ENCODE assay signal across 8 mouse cellular contexts in the genomic region with DNA sequence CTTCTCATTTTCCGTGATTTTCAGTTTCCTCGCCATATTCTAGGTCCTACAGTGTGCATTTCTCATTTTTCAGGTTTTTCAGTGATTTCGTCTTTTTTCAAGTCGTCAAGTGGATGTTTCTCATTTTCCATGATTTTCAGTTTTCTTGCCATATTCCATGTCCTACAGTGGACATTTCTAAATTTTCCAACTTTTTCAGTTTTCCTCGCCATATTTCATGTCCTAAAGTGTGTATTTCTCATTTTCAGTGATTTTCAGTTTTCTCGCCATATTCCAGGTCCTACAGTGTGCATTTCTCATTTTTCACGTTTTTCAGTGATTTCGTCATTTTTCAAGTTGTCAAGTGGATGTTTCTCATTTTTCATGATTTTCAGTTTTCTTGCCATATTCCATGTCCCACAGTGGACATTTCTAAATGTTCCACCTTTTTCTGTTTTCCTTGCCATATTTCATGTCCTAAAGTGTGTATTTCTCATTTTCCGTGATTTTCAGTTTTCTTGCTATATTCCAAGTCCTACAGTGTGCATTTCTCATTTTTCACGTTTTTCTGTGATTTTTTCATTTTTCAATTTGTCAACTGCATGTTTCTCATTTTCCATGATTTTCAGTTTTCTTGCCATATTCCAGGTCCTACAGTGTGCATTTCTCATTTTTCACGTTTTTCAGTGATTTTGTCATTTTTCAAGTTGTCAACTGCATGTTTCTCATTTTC. TPM values are rescaled to one million over a fixed set of nuclear protein-coding genes. Genes with fewer than 3 reads are reported as not detected.
DNase-seq lines count a peak whose midpoint lies in the region; ATAC-seq and TF ChIP-seq lines count a peak whose summit lies in the region.
"Not testable (repeated sequence)": the region's sequence is repeated elsewhere in the genome, so short reads cannot be mapped to it uniquely, and the experiment has no call there.

No protein-coding gene starts in this region.

- not testable (repeated sequence) for H3K36me3 ChIP-seq in liver, embryonic 13.5 days; stomach, postnatal 0 days (ENCODE audit: control insufficient read depth, insufficient read depth, low read length)

- TF ChIP-seq EP300 in stomach, postnatal 0 days (optimal IDR thresholded peaks at IDR 0.05), result not testable (repeated sequence)

- H3K4me3 ChIP-seq in cerebellum, adult 2 months (replicated peaks; ENCODE audit: insufficient read depth, low read depth, low read length); liver, embryonic 13.5 days (replicated peaks); stomach, postnatal 0 days (ENCODE audit: low read depth, low read length): not testable (repeated sequence)

- not testable (repeated sequence) for H3K4me2 ChIP-seq in liver, embryonic 13.5 days; stomach, postnatal 0 days (replicated peaks; ENCODE audit: low read depth)

- H3K27ac ChIP-seq in cerebellum, adult 2 months (ENCODE audit: insufficient read depth, low read length); liver, embryonic 13.5 days; stomach, postnatal 0 days (replicated peaks): not testable (repeated sequence)

- peak; percentile 75 for ATAC-seq in liver, embryonic 13.5 days (ENCODE audit: low read depth)
- peak; percentile 86 for ATAC-seq in stomach, postnatal 0 days (ENCODE audit: low FRiP score, low TSS enrichment)

- not testable (repeated sequence) for TF ChIP-seq POLR2A in cerebellum, adult 2 months (IDR thresholded peaks at IDR 0.05; ENCODE audit: borderline replicate concordance, insufficient read depth, low read length)

- not testable (repeated sequence) for TF ChIP-seq CTCF in cerebellum, adult 2 months (IDR thresholded peaks at IDR 0.05; ENCODE audit: borderline replicate concordance, insufficient read depth, low read depth, low read length)
- 0 out of 2 replicates have a peak, but pooled peaks have one; percentile 10 for TF ChIP-seq CTCF in stomach, postnatal 0 days (IDR thresholded peaks at IDR 0.05; ENCODE audit: low read depth)

- peak; percentile 7 for DNase-seq in ES-CJ7 (ENCODE audit: low read depth, low spot score)
- DNase-seq in cerebellum, adult 2 months, result peak; percentile 93 to 99
- DNase-seq in forelimb bud, embryonic 11.5 days (ENCODE audit: low read depth, low spot score), result peak; percentile 57
- peak; percentile 92 for DNase-seq in heart, postnatal 25 days (ENCODE audit: low spot score)
- DNase-seq in kidney, postnatal 4 days, result peak; percentile 87 to 100
- peak; percentile 98 for DNase-seq in liver, embryonic 13.5 days
- peak; percentile 63 for DNase-seq in neural tube, embryonic 10.5 days (ENCODE audit: extremely low spot score, low spot score)
- peak; percentile 13 for DNase-seq in stomach, postnatal 0 days (ENCODE audit: low spot score)

- intact Hi-C loops in heart, postnatal 25 days (cut with DNase I), result not testable (repeated sequence)

- not testable (repeated sequence) for H3K9ac ChIP-seq in liver, embryonic 13.5 days; stomach, postnatal 0 days (ENCODE audit: low read length)

- not testable (repeated sequence) for H3K27me3 ChIP-seq in cerebellum, adult 2 months (ENCODE audit: control insufficient read depth, insufficient read depth, low read length); liver, embryonic 13.5 days; stomach, postnatal 0 days (ENCODE audit: control insufficient read depth, insufficient read depth, low read length)

- H3K9me3 ChIP-seq in liver, embryonic 13.5 days (replicated peaks); stomach, postnatal 0 days (ENCODE audit: control insufficient read depth, low read length): not testable (repeated sequence)

- 70% methylated on average over 9 of the region's 11 CpGs for WGBS in cerebellum, adult 2 months
- 55% methylated on average over 9 of the region's 11 CpGs for WGBS in liver, embryonic 13.5 days (ENCODE audit: insufficient replicate concordance)
- 56% methylated on average over 8 of the region's 11 CpGs for WGBS in stomach, postnatal 0 days

- not testable (repeated sequence) for H3K4me1 ChIP-seq in cerebellum, adult 2 months (ENCODE audit: control insufficient read depth, insufficient read depth, low read length); liver, embryonic 13.5 days (replicated peaks); stomach, postnatal 0 days (replicated peaks; ENCODE audit: control insufficient read depth, insufficient read depth)

RNA-seq across cellular contexts. Expression of gene Gm11168, which starts 1.0 kb away (rescaled TPM):
- not detected in 2 replicates for polyA plus RNA-seq in cerebellum, adult 2 months (2012; rRNA removed)
- total RNA-seq in heart, postnatal 25 days (2021), result not detected
- polyA plus RNA-seq in liver, embryonic 13.5 days (2015; fragmentation: Nextera tagmentation; extraction: Ambion mirVana), result not detected in 2 replicates
- polyA plus RNA-seq in stomach, postnatal 0 days (2015; fragmentation: Nextera tagmentation; extraction: Ambion mirVana), result 10.8 TPM in 1 of 2 replicates, not detected in the other

RNA-seq across cellular contexts. Expression of gene Gm10722, which starts 1.4 kb away (rescaled TPM):
- not detected in 2 replicates for polyA plus RNA-seq in cerebellum, adult 2 months (2012; rRNA removed)
- total RNA-seq in heart, postnatal 25 days (2021), result not detected
- polyA plus RNA-seq in liver, embryonic 13.5 days (2015; fragmentation: Nextera tagmentation; extraction: Ambion mirVana), result not detected in 2 replicates
- 2.9 TPM in 1 of 2 replicates, not detected in the other for polyA plus RNA-seq in stomach, postnatal 0 days (2015; fragmentation: Nextera tagmentation; extraction: Ambion mirVana)

RNA-seq across cellular contexts. Expression of gene Gm10721, which starts 10.8 kb away (rescaled TPM):
- not detected in 2 replicates for polyA plus RNA-seq in cerebellum, adult 2 months (2012; rRNA removed)
- under 1 TPM in 1 of 2 experiments, not detected in 1; 0.78 TPM for total RNA-seq in heart, postnatal 25 days (2021)
- not detected in 2 replicates for polyA plus RNA-seq in liver, embryonic 13.5 days (2015; fragmentation: Nextera tagmentation; extraction: Ambion mirVana)
- polyA plus RNA-seq in stomach, postnatal 0 days (2015; fragmentation: Nextera tagmentation; extraction: Ambion mirVana), result 34.5 TPM in 1 of 2 replicates, not detected in the other

RNA-seq across cellular contexts. Expression of gene Gm10720, which starts 13.3 kb away (rescaled TPM):
- polyA plus RNA-seq in cerebellum, adult 2 months (2012; rRNA removed), result not detected in 2 replicates
- not detected for total RNA-seq in heart, postnatal 25 days (2021)
- polyA plus RNA-seq in liver, embryonic 13.5 days (2015; fragmentation: Nextera tagmentation; extraction: Ambion mirVana), result not detected in 2 replicates
- 6.5 TPM in 1 of 2 replicates, not detected in the other for polyA plus RNA-seq in stomach, postnatal 0 days (2015; fragmentation: Nextera tagmentation; extraction: Ambion mirVana)

RNA-seq across cellular contexts. Expression of gene Gm10719, which starts 15.1 kb away (rescaled TPM):
- polyA plus RNA-seq in cerebellum, adult 2 months (2012; rRNA removed), result 0.47 TPM in 1 of 2 replicates, not detected in the other
- not detected for total RNA-seq in heart, postnatal 25 days (2021)
- not detected in 2 replicates for polyA plus RNA-seq in liver, embryonic 13.5 days (2015; fragmentation: Nextera tagmentation; extraction: Ambion mirVana)
- 20.3 TPM in 1 of 2 replicates, not detected in the other for polyA plus RNA-seq in stomach, postnatal 0 days (2015; fragmentation: Nextera tagmentation; extraction: Ambion mirVana)

Comparison
In these comparisons a context has a peak if more than half of its experiments do, and no peak if none do; other contexts are left out.
1. DNase-seq: peak in every context shown above with its lines; median percentile 98 in liver, embryonic 13.5 days; 96 in cerebellum, adult 2 months; 94 in kidney, postnatal 4 days; 92 in heart, postnatal 25 days; 63 in neural tube, embryonic 10.5 days; 57 in forelimb bud, embryonic 11.5 days; 13 in stomach, postnatal 0 days; 7 in ES-CJ7.